Mouse (Mus musculus) forebrain, embryonic 10.5 days (tissue): ENCODE measurements at regions not wholly inside any gene's neighbourhood (a gene's known extent, or its start where the extent isn't known, plus 50 kb on each side); places are given as distances from the start of the nearest gene placed in this dataset.

Experiments
- DNase-seq: peaks from one replicate; pipeline ENCODE4 v3.0.0-alpha.2; 2017; ENCODE audit warnings: low spot score; ENCODE audit errors: extremely low spot score
- H3K27ac ChIP-seq: fragments of 300-500 bp; sonication (generic); 2 replicates; pipeline ENCODE4 v1.5.1; 2016; ENCODE audit warnings: mild to moderate bottlenecking
- H3K27me3 ChIP-seq: fragments of 300-500 bp; sonication (generic); 2 replicates; pipeline ENCODE4 v1.6.1; 2016; ENCODE audit warnings: mild to moderate bottlenecking; ENCODE audit not compliant: poor library complexity, severe bottlenecking
- H3K36me3 ChIP-seq: fragments of 300-500 bp; sonication (generic); replicated peaks from 2 replicates; pipeline ENCODE4 v1.6.1; 2016; ENCODE audit warnings: mild to moderate bottlenecking, moderate library complexity
- H3K4me1 ChIP-seq: fragments of 300-500 bp; sonication (generic); 2 replicates; pipeline ENCODE4 v1.6.1; 2016
- H3K4me3 ChIP-seq: fragments of 300-500 bp; sonication (generic); 2 replicates; pipeline ENCODE4 v1.5.1; 2016; ENCODE audit warnings: mild to moderate bottlenecking, moderate library complexity
- H3K9me3 ChIP-seq: fragments of 300-500 bp; sonication (generic); 2 replicates; pipeline ENCODE4 v1.6.1; 2016; ENCODE audit warnings: mild to moderate bottlenecking, moderate library complexity
- WGBS: fragments of 180-500 bp; shearing (Covaris S2); methylation state at CpG from one replicate; pipeline ENCODE4 v1.1.7; 2016; 5-methylcytosine and 5-hydroxymethylcytosine counted together

- H3K27me3 ChIP-seq: no peaks in the 10 kb centered on the region
- H3K4me1 ChIP-seq: no peaks in the 10 kb centered on the region
- H3K4me3 ChIP-seq: no peak overlapping the region
- no peak overlapping the region for H3K27ac ChIP-seq
- WGBS: 91% methylated on average over 6 of the region's 6 CpGs
- DNase-seq: no peak
- no peaks in the 10 kb centered on the region for H3K36me3 ChIP-seq
- no peaks in the 10 kb centered on the region for H3K9me3 ChIP-seq
These were observed 51.2 kb upstream of the Pja2 start for GRCm38 (mm10) chr17:64382894-64383293.

- no peaks in the 10 kb centered on the region for H3K4me1 ChIP-seq
- no peaks in the 10 kb centered on the region for H3K27me3 ChIP-seq
- H3K27ac ChIP-seq: no peak overlapping the region
- H3K36me3 ChIP-seq: no peaks in the 10 kb centered on the region
- no peaks in the 10 kb centered on the region for H3K9me3 ChIP-seq
- WGBS: 91% methylated on average over 11 of the region's 11 CpGs
- H3K4me3 ChIP-seq: no peak overlapping the region
- DNase-seq: no peak
These were observed 51.9 kb upstream of the Pja2 start for GRCm38 (mm10) chr17:64383600-64383999.

GRCm38 (mm10) chr17:64390349-64390748 is 58.6 kb upstream of the Pja2 start:
- Histone ChIP-seq H3K4me1 (no peaks in the 10 kb centered on the region), H3K4me3 (no peak overlapping the region), H3K27ac (no peak overlapping the region), H3K27me3 (no peaks in the 10 kb centered on the region), H3K9me3 (no peaks in the 10 kb centered on the region), H3K36me3 (no peaks in the 10 kb centered on the region)
- WGBS: 71% methylated on average over 1 of the region's 1 CpGs
- DNase-seq: no peak

GRCm38 (mm10) chr17:64397254-64397897 is 65.7 kb upstream of the Pja2 start:
- Histone ChIP-seq H3K9me3 (no peaks in the 10 kb centered on the region), H3K27me3 (no peaks in the 10 kb centered on the region), H3K4me3 (no peak overlapping the region), H3K27ac (no peak overlapping the region), H3K4me1 (peaks cover 7% of the 10 kb centered on the region; the same call in 1 of the 2 replicates), H3K36me3 (no peaks in the 10 kb centered on the region)
- WGBS: 66% methylated on average over 12 of the region's 12 CpGs
- no peak for DNase-seq

- Histone ChIP-seq H3K36me3 (no peaks in the 10 kb centered on the region), H3K4me3 (no peak overlapping the region), H3K9me3 (no peaks in the 10 kb centered on the region), H3K4me1 (peaks cover 7% of the 10 kb centered on the region; the same call in 1 of the 2 replicates), H3K27me3 (no peaks in the 10 kb centered on the region), H3K27ac (no peak overlapping the region)
- no peak for DNase-seq
- WGBS: 92% methylated on average over 9 of the region's 9 CpGs
These were observed 66.5 kb upstream of the Pja2 start for GRCm38 (mm10) chr17:64398114-64398692.

- Histone ChIP-seq H3K27ac (no peak overlapping the region), H3K27me3 (no peaks in the 10 kb centered on the region), H3K36me3 (no peaks in the 10 kb centered on the region), H3K4me1 (peaks cover 7% of the 10 kb centered on the region; the same call in 1 of the 2 replicates), H3K9me3 (no peaks in the 10 kb centered on the region), H3K4me3 (no peak overlapping the region)
- DNase-seq: no peak
- 73% methylated on average over 3 of the region's 3 CpGs for WGBS
These were observed 67.0 kb upstream of the Pja2 start for GRCm38 (mm10) chr17:64398708-64399107.

- H3K27ac ChIP-seq: no peak overlapping the region
- H3K36me3 ChIP-seq: no peaks in the 10 kb centered on the region
- H3K4me3 ChIP-seq: no peak overlapping the region
- no peaks in the 10 kb centered on the region for H3K9me3 ChIP-seq
- WGBS: 83% methylated on average over 5 of the region's 5 CpGs
- no peaks in the 10 kb centered on the region for H3K27me3 ChIP-seq
- no peaks in the 10 kb centered on the region for H3K4me1 ChIP-seq
- DNase-seq: no peak
These were observed 75.1 kb upstream of the Pja2 start for GRCm38 (mm10) chr17:64406742-64407254.

GRCm38 (mm10) chr17:64407255-64408011 is 75.7 kb upstream of the Pja2 start:
- Histone ChIP-seq H3K27ac (no peak overlapping the region), H3K4me1 (no peaks in the 10 kb centered on the region), H3K4me3 (no peak overlapping the region), H3K9me3 (no peaks in the 10 kb centered on the region), H3K27me3 (no peaks in the 10 kb centered on the region), H3K36me3 (no peaks in the 10 kb centered on the region)
- no peak for DNase-seq
- WGBS: 71% methylated on average over 13 of the region's 13 CpGs

- Histone ChIP-seq H3K36me3 (no peaks in the 10 kb centered on the region), H3K27me3 (no peaks in the 10 kb centered on the region), H3K9me3 (no peaks in the 10 kb centered on the region), H3K4me3 (no peak overlapping the region), H3K4me1 (peaks cover 5% of the 10 kb centered on the region; the same call in 1 of the 2 replicates), H3K27ac (no peak overlapping the region)
- DNase-seq: no peak
- 92% methylated on average over 1 of the region's 1 CpGs for WGBS
These were observed 94.1 kb upstream of the Pja2 start for GRCm38 (mm10) chr17:64425811-64426210.

GRCm38 (mm10) chr17:64426536-64426935 is 94.8 kb upstream of the Pja2 start:
- Histone ChIP-seq H3K27ac (no peak overlapping the region), H3K36me3 (no peaks in the 10 kb centered on the region), H3K4me3 (no peak overlapping the region), H3K4me1 (peaks cover 5% of the 10 kb centered on the region; the same call in 1 of the 2 replicates), H3K27me3 (no peaks in the 10 kb centered on the region), H3K9me3 (no peaks in the 10 kb centered on the region)
- DNase-seq: no peak
- WGBS: 78% methylated on average over 5 of the region's 5 CpGs

- Histone ChIP-seq H3K4me3 (no peak overlapping the region), H3K27ac (no peak overlapping the region), H3K27me3 (no peaks in the 10 kb centered on the region), H3K9me3 (no peaks in the 10 kb centered on the region), H3K4me1 (no peaks in the 10 kb centered on the region), H3K36me3 (no peaks in the 10 kb centered on the region)
- WGBS: 82% methylated on average over 1 of the region's 1 CpGs
- DNase-seq: no peak
These were observed 107.9 kb upstream of the Pja2 start for GRCm38 (mm10) chr17:64439571-64439970.

GRCm38 (mm10) chr17:64454736-64455135 is 123.0 kb upstream of the Pja2 start:
- H3K4me1 ChIP-seq: no peaks in the 10 kb centered on the region
- DNase-seq: no peak
- H3K27ac ChIP-seq: no peak overlapping the region
- no peaks in the 10 kb centered on the region; the same call in 1 of the 2 replicates for H3K9me3 ChIP-seq
- H3K27me3 ChIP-seq: no peaks in the 10 kb centered on the region
- WGBS: 73% methylated on average over 2 of the region's 2 CpGs
- H3K36me3 ChIP-seq: no peaks in the 10 kb centered on the region
- no peak overlapping the region for H3K4me3 ChIP-seq

- Histone ChIP-seq H3K36me3 (no peaks in the 10 kb centered on the region), H3K27me3 (no peaks in the 10 kb centered on the region), H3K4me3 (no peak overlapping the region), H3K27ac (no peak overlapping the region), H3K9me3 (no peaks in the 10 kb centered on the region), H3K4me1 (peaks cover 8% of the 10 kb centered on the region)
- no peak for DNase-seq
- 88% methylated on average over 7 of the region's 7 CpGs for WGBS
These were observed 134.3 kb upstream of the Man2a1 start for GRCm38 (mm10) chr17:64466273-64466672.
